Mouse (Mus musculus): ENCODE results near the gene Rictor.
"Not testable (repeated sequence)": the region's sequence is repeated elsewhere in the genome, so short reads cannot be mapped to it uniquely, and the experiment has no call there.

Rictor gene

DNA sequence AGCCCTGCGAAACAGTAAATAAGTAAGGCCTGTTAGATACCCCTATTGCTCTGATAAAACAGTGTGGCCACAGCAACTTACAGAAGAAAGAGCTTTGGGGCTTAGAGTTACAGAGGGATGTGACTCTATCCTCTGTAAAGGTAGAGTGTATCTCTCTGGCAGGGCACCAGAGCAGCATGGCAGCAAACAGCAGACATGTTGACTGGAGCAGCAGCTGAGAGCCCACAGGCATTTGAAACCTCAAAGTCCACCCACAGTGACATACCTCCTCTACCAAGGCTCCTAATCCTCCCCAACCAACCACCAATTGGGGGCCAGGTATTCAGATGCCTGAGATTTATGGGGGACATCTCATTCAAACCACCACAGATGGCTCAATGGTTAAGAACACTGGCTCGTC is 31.0 kb downstream of the Rictor start:
- DNase-seq = no peak

DNA sequence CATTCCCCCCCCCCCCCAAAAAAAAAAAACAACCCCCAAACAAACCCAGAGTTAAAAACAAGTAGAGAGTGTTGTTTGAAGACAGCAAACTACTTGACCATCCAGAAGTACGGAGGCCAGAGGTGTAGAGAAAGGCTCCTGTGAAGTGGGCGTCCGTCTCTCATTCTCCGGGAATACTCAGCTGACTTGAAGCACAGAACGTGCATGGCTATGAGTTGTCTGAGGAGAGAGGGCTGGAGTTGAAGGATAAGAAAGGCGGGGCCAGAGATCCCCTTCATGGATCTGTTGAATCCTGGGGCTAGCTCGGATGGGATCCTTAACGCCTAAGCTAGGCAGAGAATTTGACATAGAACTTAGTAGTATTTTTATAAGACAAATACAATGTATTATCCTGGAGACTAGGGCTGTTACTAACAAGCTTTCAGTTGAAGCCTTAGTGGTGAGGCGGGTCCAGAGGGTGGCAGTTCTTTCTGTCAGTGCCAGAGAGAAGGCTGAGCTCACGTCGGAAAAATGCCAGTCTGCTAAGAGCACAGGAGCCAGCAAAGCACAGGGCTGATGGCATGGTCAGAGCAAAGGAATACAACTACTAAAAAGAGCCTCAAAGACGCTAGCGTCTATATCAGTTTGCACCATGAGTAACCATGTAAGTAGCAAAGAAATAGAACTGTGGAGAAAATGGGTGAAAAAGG is 34.3 kb downstream of the Rictor start:
- no peak for DNase-seq

DNA sequence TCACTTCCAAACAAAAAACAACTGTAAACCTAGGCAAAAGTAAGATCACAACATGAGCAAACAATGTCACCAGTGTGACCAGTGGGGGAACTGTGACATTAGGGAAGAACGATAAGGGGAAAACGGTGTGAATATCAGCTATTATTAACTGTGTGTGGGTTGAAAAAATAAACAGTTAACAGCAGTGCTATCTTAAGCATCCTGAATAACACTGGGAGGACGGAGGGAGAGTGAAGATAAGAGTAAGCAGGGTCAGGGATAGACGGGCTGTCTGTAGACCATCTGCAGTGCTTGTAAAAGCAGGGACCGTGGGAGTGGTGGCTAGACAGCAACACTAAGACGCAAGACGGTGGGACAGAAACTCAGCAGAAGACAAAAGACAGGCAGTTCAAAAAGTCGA is 35.5 kb downstream of the Rictor start:
- DNase-seq = no peak

DNA sequence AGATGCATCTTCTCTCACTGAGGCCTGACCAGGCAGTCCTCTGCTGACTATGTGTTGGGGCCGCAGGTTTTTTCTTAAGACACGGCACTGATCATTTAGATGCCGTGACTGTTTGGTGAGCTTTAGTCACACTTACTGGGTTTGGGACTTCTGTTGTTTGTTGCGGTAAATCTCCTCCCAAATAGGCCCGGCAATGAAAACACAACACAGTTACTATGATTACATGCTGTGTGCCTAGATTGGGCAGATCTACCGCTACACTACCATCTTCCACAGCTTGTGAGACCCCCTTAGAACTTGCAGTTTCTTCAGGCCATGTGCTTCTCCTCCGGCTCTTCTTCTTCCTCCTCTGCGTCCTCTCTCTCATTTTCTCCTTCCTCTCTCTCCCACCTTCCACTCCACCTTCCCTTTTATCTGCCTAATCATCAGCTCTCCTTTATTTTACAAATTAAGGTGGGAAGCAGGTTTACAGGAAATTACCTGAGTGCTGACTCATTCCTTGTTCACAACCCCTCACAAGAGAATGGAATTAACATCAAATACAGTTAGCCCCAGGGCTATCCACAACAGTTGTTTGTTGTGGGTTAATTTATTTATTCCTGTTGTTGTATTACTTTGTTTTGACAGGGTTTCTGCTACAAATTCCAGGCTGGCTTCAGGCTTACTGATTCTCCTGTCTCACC is 38.3 kb downstream of the Rictor start:
- DNase-seq = not testable (repeated sequence)

DNA sequence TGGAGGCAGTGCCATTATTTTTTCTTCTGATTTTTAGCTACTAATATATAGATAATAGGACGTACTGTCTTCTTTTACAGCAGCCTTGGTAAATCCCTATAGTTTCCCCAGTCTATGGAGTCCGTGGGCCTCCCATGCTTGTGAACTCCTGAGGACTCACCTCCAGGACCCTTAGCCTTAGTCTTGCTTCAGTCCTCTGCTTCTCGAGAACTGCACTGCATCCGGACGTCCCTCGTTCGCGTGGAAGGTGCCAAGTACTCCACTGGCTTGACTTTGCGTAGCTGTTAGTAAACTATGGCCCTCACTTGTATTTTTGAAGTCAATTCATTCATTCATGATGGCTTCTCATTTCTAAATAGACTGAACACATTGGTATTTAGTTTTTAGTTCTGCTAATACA is 38.8 kb downstream of the Rictor start:
- no peak for DNase-seq

DNA sequence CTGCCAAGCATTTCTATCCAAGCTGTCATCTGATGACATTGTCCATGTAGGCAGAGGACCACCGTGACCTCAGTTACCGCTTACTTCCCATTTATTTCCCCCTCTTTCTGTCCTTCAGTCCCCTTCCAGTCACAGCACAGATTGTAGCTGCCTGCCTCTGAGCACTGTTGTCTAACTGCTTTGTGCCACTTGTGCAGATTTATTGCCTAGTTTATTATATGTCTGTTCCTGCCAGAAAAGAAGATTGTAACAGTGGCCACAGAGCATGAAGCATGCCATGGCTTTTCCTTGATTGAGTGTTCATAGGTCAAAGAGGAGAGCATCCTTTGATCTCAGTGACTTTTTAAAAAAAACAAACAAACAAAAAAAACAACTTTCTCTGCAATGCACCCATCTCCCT is 46.2 kb downstream of the Rictor start:
- DNase-seq = no peak

DNA sequence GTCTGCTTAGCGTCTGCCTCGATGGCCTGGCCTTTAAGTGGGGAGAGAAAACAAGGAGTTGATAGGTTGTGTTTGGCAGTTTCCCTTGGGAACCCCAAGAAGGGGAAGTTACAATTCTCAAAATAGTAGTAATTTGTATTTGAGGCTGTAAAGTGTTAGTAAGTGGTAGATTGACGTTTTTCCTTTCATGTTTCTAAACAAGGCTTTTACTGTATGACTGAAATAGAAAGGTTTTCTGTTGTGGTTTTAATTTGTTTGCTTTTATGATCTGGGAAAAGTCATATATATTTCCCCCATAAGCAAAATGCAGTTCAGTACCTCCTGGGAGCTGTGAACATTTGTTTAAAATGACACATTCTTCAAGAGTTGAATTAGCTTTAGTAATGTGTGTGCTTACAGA is 64.1 kb downstream of the Rictor start:
- no peak for DNase-seq

DNA sequence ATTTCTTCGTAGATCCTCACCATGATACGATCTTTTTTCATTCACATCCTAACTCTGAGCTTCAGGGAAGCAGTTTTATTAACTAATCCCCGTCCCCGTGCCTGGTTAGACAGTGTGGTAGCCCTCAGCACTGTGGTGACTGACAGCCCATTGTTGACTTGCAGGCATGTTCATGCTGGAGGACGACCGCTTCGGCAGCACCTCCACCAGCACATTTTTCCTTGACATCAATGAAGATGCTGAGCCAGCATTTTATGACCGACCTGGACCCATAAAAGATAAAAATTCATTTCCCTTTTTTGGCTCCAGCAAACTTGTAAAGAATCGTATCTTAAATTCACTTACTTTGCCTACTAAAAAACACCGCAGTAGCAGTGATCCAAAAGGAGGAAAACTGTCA is 78.0 kb downstream of the Rictor start:
- no peak for DNase-seq

DNA sequence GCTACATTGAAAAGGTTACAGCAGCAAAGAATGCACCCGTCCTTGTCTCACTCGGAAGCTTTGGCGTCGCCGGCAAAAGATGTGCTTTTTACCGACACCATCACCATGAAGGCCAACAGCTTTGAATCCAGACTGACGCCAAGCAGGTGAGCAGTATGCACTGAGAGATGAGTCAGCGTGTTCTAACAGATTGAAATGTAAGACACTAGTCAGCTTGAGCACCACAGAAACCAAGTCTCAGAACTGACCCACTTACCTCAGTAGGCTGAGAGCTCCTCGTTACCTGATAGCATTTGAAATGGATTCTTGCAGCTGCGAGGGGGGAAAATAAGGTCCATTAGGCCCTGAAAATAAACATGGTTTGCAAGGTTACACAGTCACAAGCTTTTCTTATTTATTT is 79.1 kb downstream of the Rictor start:
- no peak for DNase-seq

DNA sequence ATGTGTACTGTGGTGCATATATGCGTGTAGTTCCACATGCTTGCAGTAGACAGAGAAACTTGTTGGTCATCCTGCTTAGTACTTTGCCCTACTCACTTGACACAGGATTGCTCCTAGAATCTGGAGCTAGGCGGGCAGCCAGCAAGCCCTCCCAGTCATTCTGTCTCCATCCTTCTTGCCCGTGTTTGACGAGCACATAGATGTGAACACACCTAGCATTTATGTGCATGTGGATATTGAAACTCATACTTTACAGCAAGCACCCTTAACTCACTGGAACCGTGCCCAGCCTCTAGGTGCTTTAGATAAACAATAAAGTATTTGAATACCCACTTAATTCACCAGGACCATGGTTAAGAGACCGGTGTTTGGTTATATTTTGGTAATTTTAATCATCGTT is 81.8 kb downstream of the Rictor start:
- DNase-seq = no peak

DNA sequence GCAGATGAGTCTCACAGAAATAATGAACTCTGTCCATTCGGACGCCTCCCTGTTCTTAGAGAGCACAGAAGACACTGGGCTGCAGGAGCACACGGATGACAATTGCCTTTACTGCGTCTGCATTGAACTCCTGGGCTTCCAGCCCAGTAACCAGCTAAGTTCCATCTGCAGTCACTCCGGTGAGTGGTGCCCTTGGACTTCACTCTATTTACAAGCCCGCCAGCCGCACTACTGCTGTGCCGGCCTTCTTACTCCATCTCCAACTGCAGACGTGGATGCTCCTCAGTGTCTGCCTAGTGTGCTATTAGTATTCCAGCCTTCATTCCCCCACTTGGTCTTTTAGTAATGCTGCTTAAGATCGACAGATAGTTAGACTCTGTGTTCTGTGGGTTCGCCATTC is 83.5 kb downstream of the Rictor start:
- no peak for DNase-seq

DNA sequence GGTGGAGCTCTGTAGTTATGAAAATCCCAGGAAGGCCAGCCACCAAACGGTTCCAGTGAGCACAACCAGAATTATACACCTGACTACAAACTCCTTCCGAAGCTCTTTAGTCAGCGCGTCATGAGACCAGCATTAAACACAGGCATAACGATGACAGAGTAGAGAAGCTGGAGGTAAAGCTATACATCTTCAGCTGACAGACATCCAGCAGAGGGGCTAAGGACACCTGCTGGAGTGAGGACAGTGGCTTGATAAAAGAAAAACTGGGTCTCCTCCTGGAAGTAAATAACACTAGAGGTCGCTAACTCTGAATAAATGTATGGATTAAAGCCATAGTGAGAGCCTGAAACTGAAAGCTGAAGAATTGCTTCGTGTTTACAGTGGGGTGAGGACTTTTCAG is 84.7 kb downstream of the Rictor start:
- DNase-seq = no peak

DNA sequence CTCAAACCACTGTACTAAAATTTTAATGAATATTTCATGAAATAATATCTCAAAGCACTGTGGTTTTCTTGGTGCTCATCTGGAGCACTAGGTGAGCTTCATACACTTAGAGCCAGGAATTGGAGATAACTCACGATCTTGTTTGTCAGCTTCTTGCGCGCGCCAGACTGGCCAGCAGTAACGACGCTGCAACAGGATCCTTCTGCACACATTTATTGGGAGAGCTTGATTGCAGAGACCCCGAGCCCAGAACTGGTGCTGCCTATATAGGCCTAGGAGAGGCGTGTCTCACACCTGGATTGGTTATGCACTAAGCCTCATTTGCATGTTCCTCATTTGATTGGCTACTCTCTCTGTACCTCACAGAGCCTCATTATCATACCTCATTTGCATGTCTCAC is 93.0 kb downstream of the Rictor start:
- DNase-seq = not testable (repeated sequence)

DNA sequence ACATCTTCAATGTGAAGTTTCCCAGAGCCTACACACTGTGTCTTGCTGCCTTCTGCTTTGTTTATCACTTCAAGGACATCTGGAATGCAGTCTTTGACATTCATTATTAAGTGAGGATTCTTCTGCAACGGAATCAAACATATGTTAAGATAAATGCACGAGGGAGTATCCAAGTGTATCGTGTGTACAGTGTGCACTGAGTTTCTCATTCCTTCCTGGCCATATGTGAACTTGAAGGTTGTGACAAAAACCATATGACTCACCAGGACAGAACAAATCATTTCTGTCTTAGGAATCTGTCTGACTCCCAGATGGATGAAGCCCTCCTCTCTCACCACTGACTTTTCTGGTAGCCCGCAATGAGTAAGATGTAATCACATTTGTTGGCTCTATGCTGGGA is 107.6 kb downstream of the Rictor start:
- no peak for DNase-seq

DNA sequence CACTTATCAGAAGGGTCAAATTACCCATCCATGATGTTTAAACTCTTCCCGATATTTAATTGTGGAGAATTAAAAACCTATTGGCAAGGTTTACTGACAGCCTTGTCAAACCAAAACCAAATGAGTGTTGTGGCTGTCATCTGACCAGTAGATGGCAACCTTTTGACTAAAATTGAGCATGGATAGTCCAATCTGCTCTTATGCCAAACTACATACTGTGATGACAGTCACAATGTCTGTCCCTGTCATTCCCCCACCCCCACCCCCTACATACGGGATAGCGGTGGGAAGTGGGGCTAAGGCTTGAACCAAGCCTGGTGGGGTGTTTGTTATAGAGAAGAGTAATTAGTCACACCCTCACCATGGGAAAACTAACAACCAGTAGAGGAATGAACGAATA is 132.0 kb downstream of the Rictor start:
- peak; percentile 11 to 15 for DNase-seq

DNA sequence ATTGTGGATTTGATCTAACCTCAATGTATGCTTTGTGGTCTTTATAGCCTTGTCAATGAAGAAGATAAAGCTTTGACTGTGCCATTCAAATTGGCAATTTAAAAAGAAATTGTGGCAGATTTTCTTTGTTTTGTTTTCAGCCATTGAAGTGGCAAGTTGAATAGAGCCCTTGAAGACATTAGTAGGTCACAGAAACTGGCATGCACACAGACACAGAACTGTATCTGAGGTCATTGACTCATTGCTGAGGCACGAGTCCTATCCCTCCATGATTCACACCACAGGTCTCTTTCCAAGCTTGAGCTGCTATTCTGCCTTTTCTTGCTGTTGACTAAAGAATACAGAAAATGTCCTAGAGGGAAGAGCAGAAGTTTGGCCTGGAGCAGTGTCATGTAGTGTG is 141.7 kb downstream of the Rictor start:
- no peak for DNase-seq

All from kidney, postnatal 36 days (tissue).